Mouse (Mus musculus) layer of hippocampus, adult 2 months (tissue): ENCODE data around the gene Mrtfa. TPM values are rescaled to one million over a fixed set of nuclear protein-coding genes. Genes with fewer than 3 reads are reported as not detected.

Source experiments
- DNase-seq, 2 experiments: peaks; one replicate each; pipeline ENCODE4 v3.0.0; 2022; ENCODE audit warnings: low spot score in 2 of 2
- H3K27ac ChIP-seq: fragments of 200-600 bp; 2 replicates; pipeline ENCODE4 v1.8.1; 2022
- H3K4me3 ChIP-seq: fragments of 200-600 bp; 2 replicates; pipeline ENCODE4 v1.8.1; 2022; ENCODE audit warnings: mild to moderate bottlenecking
- CTCF ChIP-seq: fragments of 200-600 bp; conservative IDR thresholded peaks from 2 replicates; pipeline ENCODE4 v1.8.1; 2022; ENCODE audit warnings: antibody characterized with exemption, mild to moderate bottlenecking, moderate library complexity
- total RNA-seq, 2 experiments: library from RNA; stranded (reverse); gene quantifications; 2 replicates each; pipeline ENCODE4 v1.2.3; 2021

Gene Mrtfa
- total RNA-seq, 2 experiments from 2014 or later, result 109 to 115 TPM

DNA sequence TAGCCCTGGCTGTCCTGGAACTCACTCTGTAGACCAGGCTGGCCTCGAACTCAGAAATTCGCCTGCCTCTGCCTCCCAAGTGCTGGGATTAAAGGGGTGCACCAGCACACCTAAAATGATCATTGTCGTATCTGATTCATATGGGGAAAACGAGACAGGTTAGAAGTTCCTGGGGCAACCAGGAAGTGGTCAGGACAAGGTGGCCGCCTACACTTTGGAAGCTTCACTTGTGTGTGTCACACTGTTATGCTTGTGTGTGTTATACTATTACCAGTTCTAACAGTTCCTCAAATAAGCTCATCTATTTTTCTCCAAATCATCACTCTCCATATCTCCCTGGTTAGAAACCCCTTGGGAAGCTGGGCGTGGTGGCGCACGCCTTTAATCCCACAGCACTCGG lies 110.2 kb downstream of the Mrtfa start:
- no peak overlapping the region for H3K27ac ChIP-seq
- TF ChIP-seq CTCF, result no peak
- DNase-seq, result no peak
- H3K4me3 ChIP-seq, result no peak overlapping the region

DNA sequence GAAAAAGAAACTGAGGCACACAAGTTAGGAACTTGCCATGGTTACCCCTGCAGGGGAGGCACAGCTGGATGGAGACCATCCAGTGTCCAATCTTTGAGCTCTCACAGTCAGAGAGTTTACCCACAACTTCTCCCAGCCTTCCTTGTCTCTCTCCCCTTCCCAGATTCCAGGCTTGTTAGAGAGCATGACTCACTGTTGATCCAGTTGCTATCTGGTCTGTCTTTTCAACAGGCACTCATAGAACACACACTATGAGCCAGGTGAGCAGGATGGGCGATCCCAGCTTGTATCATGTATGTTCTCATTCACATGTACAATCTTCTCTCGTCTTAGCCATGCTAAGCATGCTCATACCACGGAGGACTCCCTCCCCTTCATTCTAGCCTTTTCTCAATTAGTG lies 111.3 kb downstream of the Mrtfa start:
- DNase-seq, result no peak
- TF ChIP-seq CTCF, result no peak
- Histone ChIP-seq H3K4me3 (no peak overlapping the region), H3K27ac (no peak overlapping the region)

DNA sequence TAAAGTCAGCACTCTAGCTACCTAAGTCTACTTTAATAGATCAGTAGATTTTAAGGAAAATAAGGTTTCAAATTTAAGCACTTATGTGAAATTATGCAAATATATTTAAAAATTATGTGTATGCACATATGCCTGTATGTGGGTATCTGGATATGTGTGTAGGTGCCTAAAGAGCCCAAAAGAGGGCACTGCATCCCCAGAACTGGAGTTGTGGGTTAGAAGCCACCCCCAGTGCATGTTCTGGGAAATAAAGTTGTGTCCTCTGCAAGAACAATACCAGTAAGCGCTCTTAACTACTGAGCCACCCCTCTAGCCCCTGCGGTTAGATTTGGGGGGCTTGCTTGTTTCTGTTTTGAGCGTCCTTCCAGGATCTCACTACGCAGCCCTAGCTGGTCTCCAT lies 113.0 kb downstream of the Mrtfa start:
- no peak for DNase-seq
- TF ChIP-seq CTCF, result peak; percentile 77
- no peak overlapping the region for H3K4me3 ChIP-seq
- no peak overlapping the region for H3K27ac ChIP-seq

DNA sequence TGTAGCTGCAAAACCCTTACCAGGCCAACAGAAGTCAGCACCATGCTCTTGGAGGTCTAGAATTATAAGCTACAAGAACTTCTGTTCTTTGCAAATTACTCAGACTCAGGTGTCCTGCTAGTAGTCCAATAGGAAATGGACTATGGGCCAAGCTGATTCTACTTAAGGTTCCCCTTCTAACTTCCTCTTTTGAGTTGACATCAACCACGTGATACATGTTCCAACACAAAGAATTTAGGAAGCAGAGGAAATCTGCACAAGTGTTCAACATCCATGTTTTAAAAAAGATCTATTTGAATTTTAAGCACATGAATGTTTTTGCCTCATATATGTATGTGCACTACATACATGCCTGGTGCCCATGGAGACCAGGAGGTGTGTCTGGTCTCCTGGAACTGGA lies 116.0 kb downstream of the Mrtfa start:
- no peak for TF ChIP-seq CTCF
- no peak for DNase-seq
- Histone ChIP-seq H3K27ac (no peak overlapping the region; the same call in 1 of the 2 replicates), H3K4me3 (no peak overlapping the region)

DNA sequence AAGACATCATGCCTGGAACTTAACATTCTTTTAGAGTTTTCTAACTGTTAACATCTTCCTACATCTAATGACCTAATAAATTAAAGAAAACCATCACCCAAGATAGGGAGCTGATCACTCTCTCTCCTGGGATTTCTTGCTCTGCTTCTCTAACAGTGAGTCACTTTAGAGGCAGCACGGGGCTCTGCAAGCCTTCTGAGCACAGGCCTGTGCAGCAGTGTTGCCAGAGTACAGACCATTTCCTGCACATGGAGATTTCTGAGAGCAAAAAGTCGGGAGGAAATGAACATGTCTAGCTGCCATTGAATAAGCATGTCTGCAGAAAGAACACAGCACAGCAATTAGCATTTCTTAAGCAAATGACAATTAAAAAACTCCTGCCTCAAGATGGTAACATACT lies 116.8 kb downstream of the Mrtfa start:
- H3K27ac ChIP-seq, result peak overlapping the region; percentile 25; the same call in 1 of the 2 replicates
- no peak for TF ChIP-seq CTCF
- DNase-seq, result no peak
- no peak overlapping the region for H3K4me3 ChIP-seq

DNA sequence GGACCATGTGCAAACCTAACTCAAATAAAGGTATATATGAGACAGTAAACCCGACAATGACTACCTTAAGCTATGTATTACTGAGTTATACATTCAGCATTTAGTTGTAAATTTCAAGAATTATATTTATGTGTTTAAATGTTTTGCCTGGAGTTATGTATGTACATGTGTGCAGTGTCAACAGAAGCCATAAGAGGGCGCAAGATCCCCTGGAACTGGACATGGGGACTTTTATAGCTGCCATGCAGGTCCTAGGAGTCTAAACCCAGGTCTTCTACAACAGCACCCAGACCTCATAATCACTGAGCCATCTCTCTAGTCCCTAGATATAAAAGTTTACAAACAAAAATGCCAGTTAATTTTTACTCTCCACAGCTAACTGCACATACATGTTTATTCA lies 117.8 kb downstream of the Mrtfa start:
- Histone ChIP-seq H3K4me3 (no peak overlapping the region), H3K27ac (no peak overlapping the region)
- peak; percentile 66 for TF ChIP-seq CTCF
- no peak for DNase-seq

DNA sequence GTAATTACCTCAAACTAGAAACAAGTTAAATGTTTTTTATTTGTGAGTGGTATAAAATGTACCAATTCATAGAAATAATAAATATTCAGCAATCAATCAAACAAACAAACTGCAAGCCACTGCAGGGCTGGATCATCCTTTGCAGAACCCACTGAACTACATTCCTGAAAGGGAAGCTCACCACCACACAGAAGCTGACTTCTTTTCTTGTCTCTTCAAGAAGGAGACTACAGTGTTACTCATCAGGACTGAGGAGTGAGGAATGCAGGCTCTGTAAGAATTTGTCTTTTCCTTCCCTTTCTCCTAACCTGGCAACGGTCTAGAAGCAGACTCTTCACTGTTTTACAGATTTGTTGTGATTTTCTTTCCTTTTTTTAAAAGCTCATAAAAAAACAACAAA lies 120.1 kb downstream of the Mrtfa start:
- TF ChIP-seq CTCF, result no peak
- no peak for DNase-seq
- H3K4me3 ChIP-seq, result no peak overlapping the region
- no peak overlapping the region for H3K27ac ChIP-seq

DNA sequence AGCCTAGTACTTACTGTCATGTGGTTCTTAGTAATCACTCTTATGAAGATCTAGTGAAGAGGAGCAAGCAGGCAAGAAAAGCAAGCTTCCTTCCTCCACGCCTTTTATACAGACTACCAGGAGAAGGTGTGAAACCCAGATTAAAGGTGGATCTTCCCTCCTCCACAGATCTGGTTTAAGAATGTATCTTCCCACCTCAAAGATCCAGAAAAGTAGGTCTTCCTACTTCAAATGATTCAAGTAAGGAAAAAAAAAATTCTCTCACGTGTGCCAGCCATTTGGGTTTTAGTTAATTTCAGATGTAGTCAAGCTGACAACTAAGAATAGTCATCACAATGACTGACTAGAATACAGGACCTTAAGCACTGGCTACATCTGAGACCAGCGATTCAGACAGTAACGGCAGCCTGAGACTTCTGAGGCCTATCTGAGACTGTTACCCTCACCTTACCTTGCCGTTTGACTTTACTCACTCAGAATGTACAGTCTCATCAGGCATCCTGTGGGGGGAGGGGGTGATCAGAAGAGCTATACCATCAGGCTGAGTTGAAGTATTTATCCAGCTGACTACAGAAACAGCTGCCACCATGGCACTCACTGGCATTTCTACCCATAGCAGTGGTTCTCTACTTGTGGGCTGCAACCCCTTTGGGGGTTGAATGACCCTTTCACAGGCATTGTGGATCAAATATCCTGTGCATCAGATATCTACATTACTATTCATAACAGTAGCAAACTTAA lies 121.7 kb downstream of the Mrtfa start:
- Histone ChIP-seq H3K4me3 (no peak overlapping the region), H3K27ac (no peak overlapping the region)
- TF ChIP-seq CTCF, result no peak
- no peak for DNase-seq

DNA sequence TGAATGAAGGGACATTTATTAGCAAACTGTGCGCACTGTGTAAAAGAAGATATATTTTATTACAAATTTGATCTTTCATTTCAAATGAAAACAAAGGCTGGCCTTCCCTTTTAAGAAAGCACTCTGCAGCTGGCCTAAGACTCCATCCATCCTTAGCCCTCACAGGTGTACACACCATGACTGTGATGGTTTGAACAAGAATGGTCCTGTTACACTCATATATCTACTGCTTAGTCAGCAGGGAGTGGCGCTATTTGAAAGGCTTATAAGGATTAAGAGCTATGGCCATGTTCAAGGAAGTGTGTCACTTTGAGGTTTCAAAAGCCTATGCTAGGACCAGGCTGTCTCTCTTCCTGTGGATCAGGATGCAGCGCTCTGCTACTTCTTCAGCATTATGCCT lies 122.8 kb downstream of the Mrtfa start:
- H3K27ac ChIP-seq, result no peak overlapping the region
- no peak for TF ChIP-seq CTCF
- no peak for DNase-seq
- no peak overlapping the region for H3K4me3 ChIP-seq

DNA sequence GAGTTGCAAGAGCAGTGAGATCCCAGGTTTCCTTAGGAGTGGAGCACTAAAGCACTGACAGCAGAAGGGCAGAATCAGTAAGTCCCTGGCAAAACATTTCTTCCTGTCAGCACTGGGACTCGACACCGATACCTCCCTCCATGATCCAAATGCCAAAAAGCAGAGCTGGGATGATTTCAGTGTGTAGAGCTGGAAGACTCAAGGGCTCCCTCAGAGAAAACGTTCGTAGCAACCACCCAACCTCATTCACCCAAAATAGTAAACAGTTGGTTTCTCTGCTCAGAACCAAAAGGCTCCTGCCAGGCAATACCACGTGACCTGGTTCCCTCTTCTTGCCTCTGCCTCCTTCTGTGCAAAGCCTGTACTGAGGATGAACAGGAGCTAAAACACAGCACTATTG lies 123.6 kb downstream of the Mrtfa start:
- peak; percentile 28 for TF ChIP-seq CTCF
- DNase-seq, result peak; percentile 46 to 60
- H3K4me3 ChIP-seq, result no peak overlapping the region
- peak overlapping the region; percentile 43; the same call in 1 of the 2 replicates for H3K27ac ChIP-seq

DNA sequence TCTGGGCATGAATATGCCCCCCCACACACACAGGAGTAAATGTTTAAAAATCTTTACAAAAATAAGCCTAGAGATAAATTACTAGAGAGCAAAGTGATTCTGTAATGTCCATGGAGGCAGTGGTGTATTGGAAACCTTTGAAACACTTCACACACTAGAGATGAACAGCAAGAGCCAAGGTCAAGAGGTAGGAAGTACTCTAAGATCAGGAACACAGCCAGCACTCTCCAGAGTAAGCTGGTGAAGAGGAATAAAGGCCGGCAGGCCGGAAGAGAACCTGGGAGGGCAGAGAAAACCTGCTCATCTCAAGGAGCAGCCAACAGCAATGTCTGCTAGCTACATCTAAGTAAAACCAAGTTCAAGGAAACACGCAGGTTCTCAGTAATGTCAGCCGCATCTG lies 125.9 kb downstream of the Mrtfa start:
- DNase-seq, result no peak
- TF ChIP-seq CTCF, result no peak

DNA sequence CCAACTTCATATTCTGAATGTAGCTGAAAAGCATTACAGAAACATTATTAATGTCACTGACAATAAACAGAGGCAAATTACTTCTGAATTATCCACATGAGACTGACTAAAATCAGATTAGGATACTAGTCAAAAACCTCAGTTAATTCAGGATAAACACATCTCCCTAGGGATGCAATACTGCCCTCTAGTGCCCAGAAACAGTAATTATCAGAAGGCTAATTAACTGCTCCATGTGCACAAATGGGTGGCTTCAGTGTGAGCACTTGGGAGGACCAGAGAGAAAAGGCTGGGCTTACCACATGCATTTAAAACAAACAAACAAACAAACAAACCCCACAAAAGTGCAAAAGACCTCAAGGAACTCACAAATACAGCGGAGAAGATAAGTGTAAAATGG lies 126.4 kb downstream of the Mrtfa start:
- TF ChIP-seq CTCF, result peak; percentile 95
- DNase-seq, result peak; percentile 22 to 59
- Histone ChIP-seq H3K27ac (0 out of 2 replicates have a peak overlapping the region, but pooled peaks have one; percentile 18), H3K4me3 (no peak overlapping the region)

More for the DNA sequence above, 125.9 kb downstream of the Mrtfa start:
- 0 out of 2 replicates have a peak overlapping the region, but pooled peaks have one; percentile 18 for H3K27ac ChIP-seq
- no peak overlapping the region for H3K4me3 ChIP-seq

DNA sequence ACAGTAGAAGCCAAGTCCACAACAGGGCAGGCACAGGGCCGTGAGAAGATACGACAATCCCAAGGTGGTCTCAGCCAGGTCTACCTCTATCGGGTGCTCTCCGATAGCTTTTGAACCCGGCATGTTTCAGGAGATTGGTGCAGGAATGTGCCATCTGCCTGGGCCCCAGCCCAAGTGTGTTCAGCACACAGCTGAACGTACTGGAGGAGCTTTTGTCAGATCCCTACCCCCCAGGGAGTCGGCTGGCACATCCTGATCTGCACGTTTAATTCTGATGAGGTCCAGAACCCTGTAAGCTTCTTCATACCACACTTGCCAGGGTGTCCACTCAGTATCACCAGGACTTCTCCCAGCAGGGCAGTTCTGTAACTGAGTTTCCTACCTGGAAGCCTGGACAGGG lies 127.9 kb downstream of the Mrtfa start:
- no peak for TF ChIP-seq CTCF
- peak; percentile 23 to 50 for DNase-seq

DNA sequence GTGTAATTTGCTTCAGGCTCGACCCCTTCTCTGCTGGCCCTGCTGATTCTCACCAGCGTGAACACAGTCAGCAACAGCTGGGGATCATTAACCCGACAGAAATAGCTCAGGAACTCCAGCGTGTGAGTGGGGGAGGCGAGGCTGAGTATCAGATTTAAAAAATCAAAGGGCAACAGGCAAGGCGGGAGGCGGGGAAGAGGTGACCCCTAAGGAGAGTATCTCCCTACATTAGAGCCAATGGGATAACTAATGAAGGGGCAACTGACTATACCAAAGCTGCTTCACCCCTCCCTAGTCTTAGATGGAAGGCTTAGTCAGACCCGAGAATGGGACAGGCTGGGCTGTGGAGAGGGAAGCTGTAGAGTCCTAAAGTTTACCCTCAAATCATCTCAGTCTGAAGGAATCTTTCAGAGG lies 128.4 kb downstream of the Mrtfa start:
- no peak for TF ChIP-seq CTCF
- Histone ChIP-seq H3K27ac (peak overlapping the region; percentile 82), H3K4me3 (no peak overlapping the region)
- no peak for DNase-seq

More for the DNA sequence above, 127.9 kb downstream of the Mrtfa start:
- no peak overlapping the region for H3K4me3 ChIP-seq
- H3K27ac ChIP-seq, result peak overlapping the region; percentile 82
